Comparison of ENCODE assay signal across 14 mouse cellular contexts in genomic region chr5:35621114-35621513, GRCm38 (mm10). TPM values are rescaled to one million over a fixed set of nuclear protein-coding genes. Genes with fewer than 3 reads are reported as not detected.
A peak's percentile ranks its signal among the peaks of the same experiment; 100 is the strongest.
DNase-seq lines count a peak whose midpoint lies in the region; ATAC-seq lines count a peak whose summit lies in the region.
"Had no signal": no experiment of that assay in that cellular context is flagged by ENCODE, and none has a peak within 500 bp of the region (broad histone marks: within the 10 kb centered on the region; RNA-seq: fewer than 3 reads in every experiment).

No protein-coding gene starts in this region.

- 7% methylated on average over 4 of the region's 4 CpGs for WGBS in heart, embryonic 13.5 days
- WGBS in limb, embryonic 11.5 days, result 46% methylated on average over 4 of the region's 4 CpGs
- WGBS in limb, embryonic 10.5 days, result 41% methylated on average over 4 of the region's 4 CpGs
- 40% methylated on average over 4 of the region's 4 CpGs for WGBS in neural tube, embryonic 11.5 days

- no peak overlapping the region; the same call in 1 of the 2 replicates for H3K27ac ChIP-seq in heart, embryonic 13.5 days (replicated peaks)
- H3K27ac ChIP-seq in limb, embryonic 11.5 days (replicated peaks; ENCODE audit: low read depth, low read length), result no peak overlapping the region
- no peak overlapping the region for H3K27ac ChIP-seq in limb, embryonic 10.5 days
- no peak overlapping the region for H3K27ac ChIP-seq in neural tube, embryonic 11.5 days (ENCODE audit: low read depth, low read length)

- H3K36me3 ChIP-seq in heart, embryonic 13.5 days, result no peaks in the 10 kb centered on the region
- H3K36me3 ChIP-seq in limb, embryonic 11.5 days (ENCODE audit: control insufficient read depth, insufficient read depth, low read length), result no peaks in the 10 kb centered on the region
- H3K36me3 ChIP-seq in limb, embryonic 10.5 days, result no peaks in the 10 kb centered on the region
- H3K36me3 ChIP-seq in neural tube, embryonic 11.5 days (ENCODE audit: control insufficient read depth, insufficient read depth, low read length), result no peaks in the 10 kb centered on the region

- peaks cover 41% of the 10 kb centered on the region for H3K4me1 ChIP-seq in heart, embryonic 13.5 days
- 0 out of 2 replicates have a peak, but pooled peaks cover 2% of the 10 kb centered on the region for H3K4me1 ChIP-seq in limb, embryonic 11.5 days (ENCODE audit: control insufficient read depth, insufficient read depth, low read length)
- H3K4me1 ChIP-seq in limb, embryonic 10.5 days, result peaks cover 15% of the 10 kb centered on the region
- no peaks in the 10 kb centered on the region for H3K4me1 ChIP-seq in neural tube, embryonic 11.5 days (ENCODE audit: control insufficient read depth, insufficient read depth, low read length)

- H3K4me2 ChIP-seq in heart, embryonic 13.5 days, result no peak overlapping the region
- H3K4me2 ChIP-seq in limb, embryonic 11.5 days (ENCODE audit: low read depth, severe bottlenecking), result no peak overlapping the region
- no peak overlapping the region for H3K4me2 ChIP-seq in neural tube, embryonic 11.5 days (ENCODE audit: low read depth)

- H3K9me3 ChIP-seq in heart, embryonic 13.5 days, result no peaks in the 10 kb centered on the region
- H3K9me3 ChIP-seq in limb, embryonic 11.5 days (ENCODE audit: control insufficient read depth, low read length), result no peaks in the 10 kb centered on the region
- H3K9me3 ChIP-seq in limb, embryonic 10.5 days (replicated peaks), result no peaks in the 10 kb centered on the region
- no peaks in the 10 kb centered on the region for H3K9me3 ChIP-seq in neural tube, embryonic 11.5 days (ENCODE audit: control insufficient read depth, low read length)

- no peak for DNase-seq in heart, adult 8-10 months (ENCODE audit: low spot score)
- DNase-seq in limb, embryonic 11.5 days (ENCODE audit: low spot score), result peak; percentile 24
- DNase-seq in limb, embryonic 10.5 days (ENCODE audit: low spot score), result no peak
- peak; percentile 8 for DNase-seq in embryo, embryonic 11.5 days (ENCODE audit: low read depth, low spot score)
- DNase-seq in neural tube, embryonic 11.5 days (ENCODE audit: low spot score), result peak; percentile 30
- no peak for DNase-seq in gastrocnemius, adult 8-10 months (ENCODE audit: low spot score in 2 of 2)
- no peak for DNase-seq in cerebellum, adult 9-10 months
- DNase-seq: adrenal gland, adult 2 months; gastrocnemius, postnatal 25 days; kidney, postnatal 4 days; liver, postnatal 0 days; thymus, postnatal 14 days had no signal

- H3K9ac ChIP-seq in heart, embryonic 13.5 days, result 0 out of 2 replicates have a peak overlapping the region, but pooled peaks have one; percentile 30
- no peak overlapping the region for H3K9ac ChIP-seq in limb, embryonic 11.5 days (ENCODE audit: low read length)
- H3K9ac ChIP-seq in neural tube, embryonic 11.5 days (ENCODE audit: low read length), result no peak overlapping the region
- H3K9ac ChIP-seq: liver, postnatal 0 days had no signal

- no peak for ATAC-seq in heart, embryonic 13.5 days (ENCODE audit: extremely low read depth, insufficient number of reproducible peaks, low FRiP score, low TSS enrichment)
- ATAC-seq in limb, embryonic 11.5 days (ENCODE audit: insufficient number of reproducible peaks, low FRiP score, low TSS enrichment, low read depth), result no peak
- no peak for ATAC-seq in neural tube, embryonic 11.5 days (ENCODE audit: insufficient read depth, low FRiP score, low TSS enrichment)
- ATAC-seq: intestine, embryonic 16.5 days; liver, postnatal 0 days had no signal

- H3K4me3 ChIP-seq in heart, embryonic 13.5 days, result no peak overlapping the region
- no peak overlapping the region for H3K4me3 ChIP-seq in limb, embryonic 11.5 days (ENCODE audit: low read depth, low read length)
- H3K4me3 ChIP-seq in limb, embryonic 10.5 days, result no peak overlapping the region
- no peak overlapping the region for H3K4me3 ChIP-seq in neural tube, embryonic 11.5 days (ENCODE audit: low read depth, low read length)

- H3K27me3 ChIP-seq in heart, embryonic 13.5 days (replicated peaks), result peaks cover 58% of the 10 kb centered on the region
- H3K27me3 ChIP-seq in limb, embryonic 11.5 days (ENCODE audit: control insufficient read depth, insufficient read depth, low read length), result no peaks in the 10 kb centered on the region
- H3K27me3 ChIP-seq in limb, embryonic 10.5 days (ENCODE audit: low read depth, poor library complexity, severe bottlenecking), result no peaks in the 10 kb centered on the region
- no peaks in the 10 kb centered on the region for H3K27me3 ChIP-seq in neural tube, embryonic 11.5 days (ENCODE audit: control insufficient read depth, insufficient read depth, low read length)

RNA-seq across cellular contexts. Expression of gene Acox3, which starts 38.3 kb away (rescaled TPM):
- polyA plus RNA-seq in heart, embryonic 13.5 days (2015; fragmentation: Nextera tagmentation; extraction: Ambion mirVana), result 8.2 and 8.6 TPM in 2 replicates
- total RNA-seq in heart, adult 8-10 months (2022), result 10 to 100 TPM; 21.9 to 32.0 (median 26.4) TPM
- polyA plus RNA-seq in limb, embryonic 11.5 days (2014; fragmentation: Nextera tagmentation; extraction: Ambion mirVana), result 9.7 and 9.9 TPM in 2 replicates
- 7.3 and 11.5 TPM in 2 replicates for polyA plus RNA-seq in limb, embryonic 10.5 days (2016; fragmentation: Nextera tagmentation; extraction: Ambion mirVana)
- polyA plus RNA-seq in neural tube, embryonic 11.5 days (2014; fragmentation: Nextera tagmentation; extraction: Ambion mirVana), result 15.9 and 16.6 TPM in 2 replicates
- 10 to 100 TPM; 14.6 to 20.0 (median 17.2) TPM for total RNA-seq in gastrocnemius, adult 8-10 months (2022)

RNA-seq across cellular contexts. Expression of gene Trmt44, which starts 46.2 kb away (rescaled TPM):
- 3.9 and 4.6 TPM in 2 replicates for polyA plus RNA-seq in heart, embryonic 13.5 days (2015; fragmentation: Nextera tagmentation; extraction: Ambion mirVana)
- total RNA-seq in heart, adult 8-10 months (2022), result 1 to 10 TPM; 1.7 to 2.1 (median 2.0) TPM
- polyA plus RNA-seq in limb, embryonic 11.5 days (2014; fragmentation: Nextera tagmentation; extraction: Ambion mirVana), result 10.0 and 11.2 TPM in 2 replicates
- polyA plus RNA-seq in limb, embryonic 10.5 days (2016; fragmentation: Nextera tagmentation; extraction: Ambion mirVana), result 10.1 and 10.6 TPM in 2 replicates
- polyA plus RNA-seq in neural tube, embryonic 11.5 days (2014; fragmentation: Nextera tagmentation; extraction: Ambion mirVana), result 9.1 and 10.2 TPM in 2 replicates
- 1 to 10 TPM; 1.2 to 1.9 (median 1.4) TPM for total RNA-seq in gastrocnemius, adult 8-10 months (2022)

RNA-seq across cellular contexts. Expression of gene Htra3, which starts 58.5 kb away (rescaled TPM):
- polyA plus RNA-seq in heart, embryonic 13.5 days (2015; fragmentation: Nextera tagmentation; extraction: Ambion mirVana), result 6.3 and 7.2 TPM in 2 replicates
- total RNA-seq in heart, adult 8-10 months (2022), result 10 to 100 TPM; 70.4 to 85.8 (median 82.5) TPM
- 0.89 and 1.6 TPM in 2 replicates for polyA plus RNA-seq in limb, embryonic 11.5 days (2014; fragmentation: Nextera tagmentation; extraction: Ambion mirVana)
- polyA plus RNA-seq in limb, embryonic 10.5 days (2016; fragmentation: Nextera tagmentation; extraction: Ambion mirVana), result 0.51 and 0.62 TPM in 2 replicates
- 7.5 and 7.9 TPM in 2 replicates for polyA plus RNA-seq in neural tube, embryonic 11.5 days (2014; fragmentation: Nextera tagmentation; extraction: Ambion mirVana)
- 10 to 100 TPM; 19.9 to 34.2 (median 25.1) TPM for total RNA-seq in gastrocnemius, adult 8-10 months (2022)

Comparison
In these comparisons a context has a peak if more than half of its experiments do, and no peak if none do; other contexts are left out.
1. DNase-seq: peak in limb, embryonic 11.5 days (single experiment), embryo, embryonic 11.5 days (single experiment) and neural tube, embryonic 11.5 days (single experiment); none in heart, adult 8-10 months (single experiment), limb, embryonic 10.5 days (single experiment), gastrocnemius, adult 8-10 months (0 of 2) and cerebellum, adult 9-10 months (single experiment).